Comparison of ENCODE assay signal across 17 mouse cellular contexts in genomic region chr6:39606862-39607261, GRCm38 (mm10). TPM values are rescaled to one million over a fixed set of nuclear protein-coding genes. Genes with fewer than 3 reads are reported as not detected.
DNase-seq lines count a peak whose midpoint lies in the region; ATAC-seq lines count a peak whose summit lies in the region.
"Had no signal": no experiment of that assay in that cellular context is flagged by ENCODE, and none has a peak within 500 bp of the region (broad histone marks: within the 10 kb centered on the region; RNA-seq: fewer than 3 reads in every experiment).

No protein-coding gene starts in this region.

- no peak overlapping the region for H3K4me3 ChIP-seq in embryonic facial prominence, embryonic 10.5 days
- H3K4me3 ChIP-seq: limb, embryonic 13.5 days; midbrain, embryonic 13.5 days; neural tube, embryonic 12.5 days had no signal

- no peaks in the 10 kb centered on the region for H3K27me3 ChIP-seq in embryonic facial prominence, embryonic 10.5 days (replicated peaks; ENCODE audit: low read depth, poor library complexity, severe bottlenecking)
- H3K27me3 ChIP-seq: limb, embryonic 13.5 days; midbrain, embryonic 13.5 days; neural tube, embryonic 12.5 days had no signal

- ATAC-seq in common myeloid progenitor, adult 5-6 weeks (replicated peaks; ENCODE audit: low read depth, poor library complexity, severe bottlenecking), result 0 out of 2 replicates have a peak, but pooled peaks have one; percentile 32
- ATAC-seq: forebrain, postnatal 0 days; midbrain, embryonic 13.5 days had no signal

- peak; percentile 14 to 49 for DNase-seq in kidney, postnatal 25 days
- no peak for DNase-seq in kidney, adult 11 months
- peak; percentile 50 for DNase-seq in CD4-positive helper T cell, adult 2 months (ENCODE audit: low read depth, low spot score)
- DNase-seq in thymus, postnatal 0 days (ENCODE audit: low spot score), result peak; percentile 28
- no peak for DNase-seq in embryonic facial prominence, embryonic 10.5 days (ENCODE audit: low spot score)
- no peak for DNase-seq in right cerebral cortex, postnatal 4 days
- no peak for DNase-seq in left cerebral cortex, adult 8-10 months (ENCODE audit: low spot score in 2 of 2)
- DNase-seq: cerebellum, postnatal 25 days; forebrain, postnatal 0 days; kidney, adult 18-20 months; lung, embryonic 14.5 days; right cerebral cortex, postnatal 25 days had no signal

- peaks cover 37% of the 10 kb centered on the region for H3K36me3 ChIP-seq in embryonic facial prominence, embryonic 10.5 days (replicated peaks)

- H3K4me1 ChIP-seq in embryonic facial prominence, embryonic 10.5 days, result no peaks in the 10 kb centered on the region
- H3K4me1 ChIP-seq: limb, embryonic 13.5 days; midbrain, embryonic 13.5 days; neural tube, embryonic 12.5 days had no signal

- H3K9me3 ChIP-seq in embryonic facial prominence, embryonic 10.5 days, result no peaks in the 10 kb centered on the region
- H3K9me3 ChIP-seq: limb, embryonic 13.5 days; midbrain, embryonic 13.5 days; neural tube, embryonic 12.5 days had no signal

- 74% methylated on average over 3 of the region's 3 CpGs for whole genome bisulfite sequencing in embryonic facial prominence, embryonic 10.5 days

- H3K27ac ChIP-seq in embryonic facial prominence, embryonic 10.5 days (replicated peaks), result no peak overlapping the region
- H3K27ac ChIP-seq: limb, embryonic 13.5 days; midbrain, embryonic 13.5 days; neural tube, embryonic 12.5 days had no signal

RNA-seq across cellular contexts. Expression of gene Ndufb2, which starts 14.5 kb away (rescaled TPM):
- 45.4 and 74.5 TPM in 2 replicates for total RNA-seq in common myeloid progenitor, adult 5-6 weeks (2017)
- 335 and 367 TPM in 2 replicates for polyA plus RNA-seq in thymus, postnatal 0 days (2015; fragmentation: Nextera tagmentation; extraction: Ambion mirVana)
- 274 and 279 TPM in 2 replicates for polyA plus RNA-seq in embryonic facial prominence, embryonic 10.5 days (2016; fragmentation: Nextera tagmentation; extraction: Ambion mirVana)
- 100 to 1,000 TPM; 148 to 171 (median 155) TPM for total RNA-seq in left cerebral cortex, adult 8-10 months (2022)

RNA-seq across cellular contexts. Expression of gene Gm42420, which starts 21.3 kb away (rescaled TPM):
- total RNA-seq in common myeloid progenitor, adult 5-6 weeks (2017), result 2.3 TPM in 1 of 2 replicates, not detected in the other
- polyA plus RNA-seq in thymus, postnatal 0 days (2015; fragmentation: Nextera tagmentation; extraction: Ambion mirVana), result 2.3 and 2.7 TPM in 2 replicates
- polyA plus RNA-seq in embryonic facial prominence, embryonic 10.5 days (2016; fragmentation: Nextera tagmentation; extraction: Ambion mirVana), result 0.53 TPM in 1 of 2 replicates, not detected in the other
- 1 to 10 TPM in 1 of 4 experiments, not detected in 3; 1.1 TPM for total RNA-seq in left cerebral cortex, adult 8-10 months (2022)
- total RNA-seq: forebrain, postnatal 0 days; layer of hippocampus, postnatal 25 days had no signal

RNA-seq across cellular contexts. Expression of gene Adck2, which starts 33.2 kb away (rescaled TPM):
- total RNA-seq in common myeloid progenitor, adult 5-6 weeks (2017), result 7.7 and 9.6 TPM in 2 replicates
- polyA plus RNA-seq in thymus, postnatal 0 days (2015; fragmentation: Nextera tagmentation; extraction: Ambion mirVana), result 27.9 and 29.0 TPM in 2 replicates
- polyA plus RNA-seq in embryonic facial prominence, embryonic 10.5 days (2016; fragmentation: Nextera tagmentation; extraction: Ambion mirVana), result 21.3 and 26.1 TPM in 2 replicates
- 10 to 100 TPM; 24.4 to 35.5 (median 31.8) TPM for total RNA-seq in left cerebral cortex, adult 8-10 months (2022)

RNA-seq across cellular contexts. Expression of gene Dennd2a, which starts 49.2 kb away (rescaled TPM):
- not detected in 2 replicates for total RNA-seq in common myeloid progenitor, adult 5-6 weeks (2017)
- 2.1 and 2.6 TPM in 2 replicates for polyA plus RNA-seq in thymus, postnatal 0 days (2015; fragmentation: Nextera tagmentation; extraction: Ambion mirVana)
- polyA plus RNA-seq in embryonic facial prominence, embryonic 10.5 days (2016; fragmentation: Nextera tagmentation; extraction: Ambion mirVana), result 34.3 and 37.8 TPM in 2 replicates
- 10 to 100 TPM; 22.0 to 27.0 (median 23.4) TPM for total RNA-seq in left cerebral cortex, adult 8-10 months (2022)

Comparison
In these comparisons a context has a peak if more than half of its experiments do, and no peak if none do; other contexts are left out.
1. DNase-seq: peak in kidney, postnatal 25 days (2 of 2), CD4-positive helper T cell, adult 2 months (single experiment) and thymus, postnatal 0 days (single experiment); none in kidney, adult 11 months (single experiment), embryonic facial prominence, embryonic 10.5 days (single experiment), right cerebral cortex, postnatal 4 days (single experiment) and left cerebral cortex, adult 8-10 months (0 of 2).